Mouse (Mus musculus): ENCODE data around the gene Glul. TPM values are rescaled to one million over a fixed set of nuclear protein-coding genes. Genes with fewer than 3 reads are reported as not detected.

Gene Glul
- polyA plus RNA-seq, 1 experiment, result 31.6 TPM

DNA sequence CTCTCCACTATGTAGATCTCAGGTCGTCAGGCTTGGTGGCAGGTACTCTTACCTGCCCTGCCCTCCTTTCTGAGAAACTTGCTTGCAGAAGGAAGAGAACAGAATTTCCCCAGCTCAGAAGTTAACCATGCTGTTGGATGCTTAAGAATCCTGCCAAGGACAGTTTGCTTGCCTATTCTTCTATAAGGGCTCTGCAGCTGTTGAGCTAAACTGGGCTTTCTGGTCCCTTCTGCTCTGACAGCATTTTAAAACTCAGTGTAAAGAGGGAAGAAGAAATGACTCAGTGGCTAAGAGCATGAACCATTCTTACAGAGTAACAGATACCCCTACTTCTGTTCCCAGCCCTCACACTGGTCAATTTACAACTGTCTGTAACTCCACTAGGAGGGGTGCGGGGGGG lies 41.2 kb downstream of the Glul start:
- no peak overlapping the region for H3ac ChIP-seq (ENCODE audit: control insufficient read depth, insufficient read length, low read depth)
- no peak overlapping the region for H3K4me3 ChIP-seq (ENCODE audit: insufficient read depth, poor library complexity, severe bottlenecking)
- no peaks in the 10 kb centered on the region for H3K27me3 ChIP-seq (ENCODE audit: control insufficient read depth, insufficient read depth, insufficient read length)
- no peaks in the 10 kb centered on the region for H3K36me3 ChIP-seq (ENCODE audit: control insufficient read depth, insufficient read depth)
- TF ChIP-seq USF1 (IDR thresholded peaks at IDR 0.05; ENCODE audit: low read depth) (no peak), MAX (IDR thresholded peaks at IDR 0.05) (no peak), FOSL1 (IDR thresholded peaks at IDR 0.05; ENCODE audit: insufficient read depth, low read length, poor library complexity, severe bottlenecking) (no peak), MYOG (IDR thresholded peaks at IDR 0.05; ENCODE audit: control insufficient read depth, extremely low read depth, insufficient read length) (no peak), CTCF (IDR thresholded peaks at IDR 0.05; ENCODE audit: control insufficient read depth, insufficient read depth, insufficient read length) (no peak), MYOD1 (IDR thresholded peaks at IDR 0.05; ENCODE audit: control insufficient read depth, insufficient read length, low read depth) (no peak), CEBPB (IDR thresholded peaks at IDR 0.05; ENCODE audit: low read depth) (no peak)
- H3K79me3 ChIP-seq (ENCODE audit: low read depth), result no peaks in the 10 kb centered on the region
- H3K79me2 ChIP-seq (ENCODE audit: control insufficient read depth, insufficient read depth), result no peaks in the 10 kb centered on the region

DNA sequence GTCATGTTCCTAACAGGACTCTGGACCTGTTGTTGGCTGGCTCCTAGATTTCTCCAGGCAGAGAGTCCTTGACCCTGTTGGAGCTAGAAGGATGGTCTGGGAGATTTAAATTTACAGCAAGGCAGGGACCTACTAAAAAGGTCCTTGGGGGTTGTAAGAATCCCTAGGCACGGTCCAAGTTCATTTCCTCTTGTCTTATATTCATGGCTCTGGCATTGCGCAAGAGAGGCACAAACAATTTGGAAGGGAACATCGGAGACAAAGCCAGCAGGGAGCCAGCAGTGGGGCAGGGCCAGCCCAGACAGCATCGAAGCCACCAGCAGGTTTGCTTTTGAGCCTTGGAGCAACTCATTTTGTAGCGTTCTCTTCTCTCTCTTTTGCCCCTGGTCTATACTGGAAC lies 45.4 kb downstream of the Glul start:
- no peak for TF ChIP-seq MAX (IDR thresholded peaks at IDR 0.05)
- no peak for TF ChIP-seq MYOG (IDR thresholded peaks at IDR 0.05; ENCODE audit: control insufficient read depth, extremely low read depth, insufficient read length)
- no peak for TF ChIP-seq USF1 (IDR thresholded peaks at IDR 0.05; ENCODE audit: low read depth)
- peak; percentile 33 for TF ChIP-seq CEBPB (IDR thresholded peaks at IDR 0.05; ENCODE audit: low read depth)
- no peak for TF ChIP-seq CTCF (IDR thresholded peaks at IDR 0.05; ENCODE audit: control insufficient read depth, insufficient read depth, insufficient read length)
- Histone ChIP-seq H3K4me3 (ENCODE audit: insufficient read depth, poor library complexity, severe bottlenecking) (no peak overlapping the region), H3ac (ENCODE audit: control insufficient read depth, insufficient read length, low read depth) (no peak overlapping the region), H3K36me3 (ENCODE audit: control insufficient read depth, insufficient read depth) (no peaks in the 10 kb centered on the region), H3K27me3 (ENCODE audit: control insufficient read depth, insufficient read depth, insufficient read length) (no peaks in the 10 kb centered on the region), H3K79me3 (ENCODE audit: low read depth) (no peaks in the 10 kb centered on the region), H3K79me2 (ENCODE audit: control insufficient read depth, insufficient read depth) (no peaks in the 10 kb centered on the region)

DNA sequence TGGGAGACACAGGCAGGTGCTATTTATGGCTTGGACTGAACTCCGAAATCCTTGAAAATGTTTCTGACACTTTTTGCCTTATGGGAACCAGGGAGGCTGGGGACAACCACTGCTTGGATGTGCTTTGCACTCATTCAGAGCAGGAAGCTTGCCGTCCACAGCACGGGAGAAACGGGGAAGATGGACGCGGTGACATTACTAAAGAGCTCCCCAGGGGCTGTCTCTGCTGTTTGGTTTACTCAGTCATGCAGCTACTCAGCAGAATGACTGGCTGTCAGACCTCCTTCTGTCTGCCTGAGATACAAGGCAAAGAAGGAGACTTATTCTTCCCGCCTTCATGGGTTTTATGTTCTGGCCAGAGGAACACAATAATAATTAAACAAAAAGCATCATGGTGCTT lies 47.2 kb downstream of the Glul start:
- Histone ChIP-seq H3K27me3 (ENCODE audit: control insufficient read depth, insufficient read depth, insufficient read length) (no peaks in the 10 kb centered on the region), H3ac (ENCODE audit: control insufficient read depth, insufficient read length, low read depth) (no peak overlapping the region), H3K4me3 (ENCODE audit: insufficient read depth, poor library complexity, severe bottlenecking) (no peak overlapping the region), H3K79me2 (ENCODE audit: control insufficient read depth, insufficient read depth) (no peaks in the 10 kb centered on the region), H3K79me3 (ENCODE audit: low read depth) (no peaks in the 10 kb centered on the region), H3K36me3 (ENCODE audit: control insufficient read depth, insufficient read depth) (no peaks in the 10 kb centered on the region)
- TF ChIP-seq CEBPB (IDR thresholded peaks at IDR 0.05; ENCODE audit: low read depth), result no peak

DNA sequence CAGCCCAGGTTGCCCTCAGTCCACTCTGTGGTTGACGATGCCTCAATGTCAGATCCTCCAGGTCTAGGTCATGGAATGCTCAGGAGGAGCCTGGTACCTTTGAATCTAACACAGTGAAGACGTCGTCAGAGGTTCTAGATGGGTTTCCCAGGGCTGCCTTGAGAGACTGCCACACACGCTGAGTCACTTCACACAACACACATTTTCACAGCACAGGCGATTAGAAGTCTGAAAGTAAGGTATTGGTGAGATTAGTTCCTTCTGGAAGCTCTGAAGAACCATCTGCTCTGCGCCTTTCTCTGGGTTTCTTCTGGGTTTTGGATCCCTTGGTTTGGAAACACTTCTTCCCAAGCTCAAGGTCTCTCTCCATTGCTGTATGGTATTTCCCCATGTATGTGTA lies 48.1 kb downstream of the Glul start:
- no peak overlapping the region for H3K4me3 ChIP-seq (ENCODE audit: insufficient read depth, poor library complexity, severe bottlenecking)
- no peaks in the 10 kb centered on the region for H3K36me3 ChIP-seq (ENCODE audit: control insufficient read depth, insufficient read depth)
- TF ChIP-seq MYOG (IDR thresholded peaks at IDR 0.05; ENCODE audit: control insufficient read depth, extremely low read depth, insufficient read length), result no peak
- no peak for TF ChIP-seq MYOD1 (IDR thresholded peaks at IDR 0.05; ENCODE audit: control insufficient read depth, insufficient read length, low read depth)
- TF ChIP-seq MAX (IDR thresholded peaks at IDR 0.05), result no peak
- TF ChIP-seq CTCF (IDR thresholded peaks at IDR 0.05; ENCODE audit: control insufficient read depth, insufficient read depth, insufficient read length), result no peak
- no peaks in the 10 kb centered on the region for H3K79me3 ChIP-seq (ENCODE audit: low read depth)
- no peaks in the 10 kb centered on the region for H3K79me2 ChIP-seq (ENCODE audit: control insufficient read depth, insufficient read depth)
- no peaks in the 10 kb centered on the region for H3K27me3 ChIP-seq (ENCODE audit: control insufficient read depth, insufficient read depth, insufficient read length)
- no peak overlapping the region for H3ac ChIP-seq (ENCODE audit: control insufficient read depth, insufficient read length, low read depth)

DNA sequence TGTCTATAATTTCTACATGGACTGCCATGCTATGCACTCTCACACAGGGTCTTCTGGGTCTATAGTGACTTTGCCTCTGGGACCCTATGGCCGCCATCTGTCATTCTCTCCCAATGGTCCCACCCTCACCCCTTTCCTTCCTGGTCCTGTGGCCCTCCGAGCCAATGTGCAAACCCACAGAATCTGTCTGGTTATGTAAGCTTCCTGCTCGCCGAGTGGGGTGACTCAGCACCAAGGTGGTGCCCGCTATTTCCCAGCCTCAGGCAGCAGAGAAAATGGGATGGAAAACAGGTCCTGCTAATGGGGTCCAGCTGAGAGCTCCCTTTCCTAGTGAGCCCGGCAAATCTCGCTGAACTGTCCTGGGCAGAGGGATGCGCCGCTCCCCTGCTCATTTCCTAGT lies 53.5 kb downstream of the Glul start:
- Histone ChIP-seq H3K4me3 (ENCODE audit: insufficient read depth, poor library complexity, severe bottlenecking) (no peak overlapping the region), H3K36me3 (ENCODE audit: control insufficient read depth, insufficient read depth) (no peaks in the 10 kb centered on the region), H3K79me2 (ENCODE audit: control insufficient read depth, insufficient read depth) (no peaks in the 10 kb centered on the region), H3K27me3 (ENCODE audit: control insufficient read depth, insufficient read depth, insufficient read length) (no peaks in the 10 kb centered on the region), H3K79me3 (ENCODE audit: low read depth) (no peaks in the 10 kb centered on the region), H3ac (ENCODE audit: control insufficient read depth, insufficient read length, low read depth) (no peak overlapping the region)
- TF ChIP-seq MYOG (IDR thresholded peaks at IDR 0.05; ENCODE audit: control insufficient read depth, extremely low read depth, insufficient read length) (no peak), USF1 (IDR thresholded peaks at IDR 0.05; ENCODE audit: low read depth) (no peak), CEBPB (IDR thresholded peaks at IDR 0.05; ENCODE audit: low read depth) (no peak), FOSL1 (IDR thresholded peaks at IDR 0.05; ENCODE audit: insufficient read depth, low read length, poor library complexity, severe bottlenecking) (no peak), CTCF (IDR thresholded peaks at IDR 0.05; ENCODE audit: control insufficient read depth, insufficient read depth, insufficient read length) (no peak), MYOD1 (IDR thresholded peaks at IDR 0.05; ENCODE audit: control insufficient read depth, insufficient read length, low read depth) (no peak), MAX (IDR thresholded peaks at IDR 0.05) (no peak)

DNA sequence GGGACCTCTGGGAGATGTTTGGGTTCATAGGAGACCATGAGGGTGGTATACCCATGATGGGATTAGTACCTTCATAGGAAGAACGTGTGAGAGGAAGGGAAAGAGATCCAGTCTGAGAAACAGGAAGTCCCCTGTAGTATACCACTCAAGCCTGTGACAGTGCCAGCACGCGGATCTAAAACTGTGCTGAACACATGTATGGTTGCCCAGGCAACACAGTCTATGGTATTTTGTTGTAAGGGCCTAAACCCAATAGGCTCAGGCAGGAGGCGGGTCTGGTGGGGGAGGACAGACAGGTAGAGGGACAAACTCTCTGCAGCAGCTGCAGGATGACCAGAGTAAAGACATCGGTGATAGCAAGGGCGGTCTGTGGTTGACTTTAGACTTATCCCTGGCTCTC lies 54.1 kb downstream of the Glul start:
- H3K4me3 ChIP-seq (ENCODE audit: insufficient read depth, poor library complexity, severe bottlenecking), result no peak overlapping the region

More for the DNA sequence above, 54.1 kb downstream of the Glul start:
- Histone ChIP-seq H3ac (ENCODE audit: control insufficient read depth, insufficient read length, low read depth) (no peak overlapping the region), H3K79me2 (ENCODE audit: control insufficient read depth, insufficient read depth) (no peaks in the 10 kb centered on the region), H3K79me3 (ENCODE audit: low read depth) (no peaks in the 10 kb centered on the region), H3K27me3 (ENCODE audit: control insufficient read depth, insufficient read depth, insufficient read length) (no peaks in the 10 kb centered on the region), H3K36me3 (ENCODE audit: control insufficient read depth, insufficient read depth) (no peaks in the 10 kb centered on the region)
- no peak for TF ChIP-seq CTCF (IDR thresholded peaks at IDR 0.05; ENCODE audit: control insufficient read depth, insufficient read depth, insufficient read length)
- TF ChIP-seq MAX (IDR thresholded peaks at IDR 0.05), result no peak
- no peak for TF ChIP-seq MYOD1 (IDR thresholded peaks at IDR 0.05; ENCODE audit: control insufficient read depth, insufficient read length, low read depth)
- no peak for TF ChIP-seq USF1 (IDR thresholded peaks at IDR 0.05; ENCODE audit: low read depth)
- no peak for TF ChIP-seq CEBPB (IDR thresholded peaks at IDR 0.05; ENCODE audit: low read depth)
- TF ChIP-seq FOSL1 (IDR thresholded peaks at IDR 0.05; ENCODE audit: insufficient read depth, low read length, poor library complexity, severe bottlenecking), result no peak
- no peak for TF ChIP-seq MYOG (IDR thresholded peaks at IDR 0.05; ENCODE audit: control insufficient read depth, extremely low read depth, insufficient read length)

All from C2C12 (cell line).